ENCODE assay signal across 8 mouse cellular contexts in the genomic region with DNA sequence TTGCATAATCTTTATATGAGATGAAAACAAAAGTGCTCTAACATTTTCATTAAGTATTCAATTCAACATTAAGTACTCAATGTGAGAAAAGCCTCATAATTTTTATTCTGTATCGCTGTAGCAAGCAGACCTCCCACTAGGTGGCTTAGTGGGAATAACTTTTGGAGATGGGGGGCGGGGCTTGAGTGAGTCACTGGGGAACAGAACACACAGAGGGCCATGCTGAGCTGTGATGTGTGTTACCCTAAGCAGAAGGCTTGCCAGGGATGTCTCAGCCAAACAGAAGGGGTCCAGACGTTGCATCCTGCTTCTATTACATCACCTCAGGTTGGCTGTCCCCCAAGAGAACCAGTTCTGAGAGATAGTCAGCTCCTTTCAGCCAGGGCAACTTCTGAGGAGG. TPM values are rescaled to one million over a fixed set of nuclear protein-coding genes. Genes with fewer than 3 reads are reported as not detected.
A peak's percentile ranks its signal among the peaks of the same experiment; 100 is the strongest.
DNase-seq lines count a peak whose midpoint lies in the region; ATAC-seq lines count a peak whose summit lies in the region.

No protein-coding gene starts in this region.

- H3K4me2 ChIP-seq in hindbrain, embryonic 11.5 days (replicated peaks; ENCODE audit: low read depth, low read length), result no peak overlapping the region
- H3K4me2 ChIP-seq in hindbrain, embryonic 13.5 days, result no peak overlapping the region

- H3K27ac ChIP-seq in hindbrain, embryonic 11.5 days (ENCODE audit: low read depth, low read length), result no peak overlapping the region
- H3K27ac ChIP-seq in hindbrain, embryonic 13.5 days, result no peak overlapping the region

- WGBS in hindbrain, embryonic 11.5 days, result 38% methylated on average over 3 of the region's 3 CpGs
- 31% methylated on average over 3 of the region's 3 CpGs for WGBS in hindbrain, embryonic 13.5 days

- H3K36me3 ChIP-seq in hindbrain, embryonic 11.5 days (ENCODE audit: control insufficient read depth, insufficient read depth, low read length), result no peaks in the 10 kb centered on the region
- H3K36me3 ChIP-seq in hindbrain, embryonic 13.5 days, result no peaks in the 10 kb centered on the region

- H3K27me3 ChIP-seq in hindbrain, embryonic 11.5 days (ENCODE audit: control insufficient read depth, insufficient read depth, low read length), result no peaks in the 10 kb centered on the region
- H3K27me3 ChIP-seq in hindbrain, embryonic 13.5 days, result peaks cover 3% of the 10 kb centered on the region; the same call in 1 of the 2 replicates

- H3K4me3 ChIP-seq in hindbrain, embryonic 11.5 days (ENCODE audit: low read depth, low read length), result no peak overlapping the region
- H3K4me3 ChIP-seq in hindbrain, embryonic 13.5 days, result no peak overlapping the region

- no peaks in the 10 kb centered on the region for H3K4me1 ChIP-seq in hindbrain, embryonic 11.5 days (replicated peaks; ENCODE audit: control insufficient read depth, insufficient read depth, low read length)
- H3K4me1 ChIP-seq in hindbrain, embryonic 13.5 days (replicated peaks), result peaks cover 9% of the 10 kb centered on the region

- no peaks in the 10 kb centered on the region for H3K9me3 ChIP-seq in hindbrain, embryonic 11.5 days (ENCODE audit: control insufficient read depth, low read length)
- no peaks in the 10 kb centered on the region for H3K9me3 ChIP-seq in hindbrain, embryonic 13.5 days

- H3K9ac ChIP-seq in hindbrain, embryonic 11.5 days (ENCODE audit: low read depth, low read length), result no peak overlapping the region
- H3K9ac ChIP-seq in hindbrain, embryonic 13.5 days, result no peak overlapping the region

- DNase-seq in hindbrain, embryonic 11.5 days (ENCODE audit: low spot score), result peak; percentile 67
- peak; percentile 64 for DNase-seq in 416B (ENCODE audit: low read depth)
- peak; percentile 43 for DNase-seq in adrenal gland, adult 8-10 months
- peak; percentile 25 to 62 for DNase-seq in frontal cortex, adult 2 months (ENCODE audit: extremely low spot score in 1 of 2, low spot score in 1 of 2)
- peak; percentile 40 for DNase-seq in layer of hippocampus, adult 9-10 months (ENCODE audit: low spot score)
- peak; percentile 27 for DNase-seq in ovary, postnatal 36 days (ENCODE audit: low spot score)

- no peak for ATAC-seq in hindbrain, embryonic 11.5 days (ENCODE audit: low FRiP score)
- ATAC-seq in hindbrain, embryonic 13.5 days (ENCODE audit: low FRiP score), result no peak
- no peak for ATAC-seq in monocyte, adult 5-6 weeks (replicated peaks; ENCODE audit: insufficient number of reproducible peaks, low FRiP score, low TSS enrichment, poor library complexity, severe bottlenecking)

RNA-seq across cellular contexts. Expression of gene Msx2, which starts 29.3 kb away (rescaled TPM):
- 58.3 and 66.3 TPM in 2 replicates for polyA plus RNA-seq in hindbrain, embryonic 11.5 days (2014; fragmentation: Nextera tagmentation; extraction: Ambion mirVana)
- 7.5 and 8.3 TPM in 2 replicates for polyA plus RNA-seq in hindbrain, embryonic 13.5 days (2015; fragmentation: Nextera tagmentation; extraction: Ambion mirVana)
- 1 to 10 TPM; 1.2 to 1.5 (median 1.4) TPM for total RNA-seq in adrenal gland, adult 8-10 months (2022)
- polyA plus RNA-seq in frontal cortex, adult 2 months (2012; rRNA removed), result 0.40 and 0.66 TPM in 2 replicates
- total RNA-seq in monocyte, adult 5-6 weeks (2017), result not detected in 3 replicates
